In genomic region chr7:79577931-79578850, GRCm38 (mm10) we compare ENCODE assay signal across 8 mouse cellular contexts. TPM values are rescaled to one million over a fixed set of nuclear protein-coding genes. Genes with fewer than 3 reads are reported as not detected.
DNase-seq lines count a peak whose midpoint lies in the region; ATAC-seq and TF ChIP-seq lines count a peak whose summit lies in the region.

No protein-coding gene starts in this region.

- H3K36me3 ChIP-seq in embryonic facial prominence, embryonic 14.5 days (ENCODE audit: control insufficient read depth, insufficient read depth, low read length): no peaks in the 10 kb centered on the region
- no peaks in the 10 kb centered on the region for H3K36me3 ChIP-seq in neural tube, embryonic 15.5 days

- no peaks in the 10 kb centered on the region for H3K9me3 ChIP-seq in embryonic facial prominence, embryonic 14.5 days (ENCODE audit: control insufficient read depth, low read length)
- no peaks in the 10 kb centered on the region for H3K9me3 ChIP-seq in neural tube, embryonic 15.5 days (replicated peaks)

- peaks cover 56% of the 10 kb centered on the region for H3K27me3 ChIP-seq in embryonic facial prominence, embryonic 14.5 days (replicated peaks; ENCODE audit: control insufficient read depth, insufficient read depth, low read length)
- H3K27me3 ChIP-seq in neural tube, embryonic 15.5 days (replicated peaks): no peaks in the 10 kb centered on the region

- H3K4me1 ChIP-seq in embryonic facial prominence, embryonic 14.5 days (ENCODE audit: control insufficient read depth, insufficient read depth, low read length): peaks cover 12% of the 10 kb centered on the region; the same call in 1 of the 2 replicates
- H3K4me1 ChIP-seq in neural tube, embryonic 15.5 days: peaks cover 27% of the 10 kb centered on the region

- 5% methylated on average over 22 of the region's 25 CpGs for WGBS in embryonic facial prominence, embryonic 14.5 days
- WGBS in neural tube, embryonic 15.5 days: 4% methylated on average over 25 of the region's 25 CpGs

- 0 out of 2 replicates have a peak, but pooled peaks have one; percentile 22 for ATAC-seq in embryonic facial prominence, embryonic 14.5 days (ENCODE audit: low read depth)
- peak; percentile 42; the same call in 1 of the 2 replicates for ATAC-seq in neural tube, embryonic 15.5 days (ENCODE audit: low FRiP score)

- no peak for TF ChIP-seq CTCF in left cerebral cortex, adult 2 months (IDR thresholded peaks at IDR 0.05)

- intact Hi-C loops in left cerebral cortex, adult 2 months (cut with DNase I): loop anchor here (1.0 kb wide), 1 partner anchor 16 kb away; no protein-coding TSS in a partner anchor
- intact Hi-C loops in left cerebral cortex, postnatal 25 days (cut with DNase I): loop anchor here (2.0 kb wide), 1 partner anchor 15 kb away; no protein-coding TSS in a partner anchor

- 0 out of 2 replicates have a peak overlapping the region, but pooled peaks have one; percentile 48 for H3K9ac ChIP-seq in embryonic facial prominence, embryonic 14.5 days (ENCODE audit: low read depth, low read length)
- H3K9ac ChIP-seq in neural tube, embryonic 15.5 days (replicated peaks): peak overlapping the region; percentile 41; the same call in 1 of the 2 replicates

- H3K4me3 ChIP-seq in left cerebral cortex, adult 2 months: no peak overlapping the region
- peak overlapping the region; percentile 21 for H3K4me3 ChIP-seq in embryonic facial prominence, embryonic 14.5 days (ENCODE audit: low read depth, low read length)
- H3K4me3 ChIP-seq in neural tube, embryonic 15.5 days (replicated peaks): peak overlapping the region; percentile 26

- no peak for DNase-seq in left cerebral cortex, adult 2 months (ENCODE audit: extremely low spot score in 1 of 2, low spot score in 2 of 2)
- no peak for DNase-seq in left cerebral cortex, postnatal 25 days (ENCODE audit: low spot score in 2 of 2)
- DNase-seq in embryonic facial prominence, embryonic 14.5 days (ENCODE audit: low spot score): no peak
- DNase-seq in kidney, postnatal 10 days: peak; percentile 27
- DNase-seq in ovary, postnatal 10 days (ENCODE audit: low spot score): no peak
- DNase-seq in spleen, adult 12 weeks (ENCODE audit: low spot score): no peak
- no peak for DNase-seq in cerebellum, postnatal 36 days

- H3K4me2 ChIP-seq in embryonic facial prominence, embryonic 14.5 days (ENCODE audit: low read depth, low read length): peak overlapping the region; percentile 50
- peak overlapping the region; percentile 63 for H3K4me2 ChIP-seq in neural tube, embryonic 15.5 days

- peak overlapping the region; percentile 60; the same call in 1 of the 2 replicates for H3K27ac ChIP-seq in left cerebral cortex, adult 2 months
- 0 out of 2 replicates have a peak overlapping the region, but pooled peaks have one; percentile 6 for H3K27ac ChIP-seq in embryonic facial prominence, embryonic 14.5 days (replicated peaks; ENCODE audit: low read depth, low read length)
- peak overlapping the region; percentile 87 for H3K27ac ChIP-seq in neural tube, embryonic 15.5 days (replicated peaks)

RNA-seq across cellular contexts. Expression of gene Rhcg, which starts 39.3 kb away (rescaled TPM):
- 1 to 10 TPM; 1.7 to 2.2 TPM for total RNA-seq in left cerebral cortex, adult 2 months (2021)
- total RNA-seq in left cerebral cortex, postnatal 25 days (2021): 1 to 10 TPM; 2.0 to 2.8 TPM
- polyA plus RNA-seq in embryonic facial prominence, embryonic 14.5 days (2014; fragmentation: Nextera tagmentation; extraction: Ambion mirVana): 0.39 and 0.65 TPM in 2 replicates
- 5.4 and 6.5 TPM in 2 replicates for polyA plus RNA-seq in neural tube, embryonic 15.5 days (2015; fragmentation: Nextera tagmentation; extraction: Ambion mirVana)

Comparison
In these comparisons a context has a peak if more than half of its experiments do, and no peak if none do; other contexts are left out.
1. H3K27ac ChIP-seq: peak in every context shown above with its lines; median percentile 87 in neural tube, embryonic 15.5 days; 60 in left cerebral cortex, adult 2 months; 6 in embryonic facial prominence, embryonic 14.5 days.